Mouse (Mus musculus) adrenal gland (tissue): Measurements from ENCODE around the gene Myrf.

Experiments used
- intact Hi-C: fragments of 180-260 bp; cut with DNase I; formaldehyde crosslinking; loops from one replicate; pipeline ENCODE4 v1.15.1; 2025
- long read RNA-seq, 2 experiments: library from polyadenylated mRNA; unstranded; transcript quantifications; one replicate each; pipeline ENCODE4 v2.0.0; 2020; ENCODE audit warnings: borderline replicate concordance in 1 of 2; ENCODE audit not compliant: insufficient replicate concordance in 1 of 2

Myrf gene
- long read RNA-seq, experiment 1, partial matches to known transcripts: 0 of 1 reads
- long read RNA-seq, experiment 1, other reads (novel, unspliced or antisense): 1 of 1 reads
- long read RNA-seq, experiment 2: 0 reads

- intact Hi-C loops: no loop called here
These were observed at the start of gene Myrf for GRCm38 (mm10) chr19:10240654-10241305. TSS of gene Myrf (minus strand) at chr19:10240748.

GRCm38 (mm10) chr19:10289609-10290150 lies 49.1 kb upstream of the Myrf start:
- intact Hi-C loops: no loop called here

GRCm38 (mm10) chr19:10288125-10289040 lies 47.8 kb upstream of the Myrf start:
- intact Hi-C loops: no loop called here

GRCm38 (mm10) chr19:10286458-10286872 lies 45.9 kb upstream of the Myrf start:
- intact Hi-C loops: no loop called here

GRCm38 (mm10) chr19:10280771-10281540 lies 40.4 kb upstream of the Myrf start:
- intact Hi-C loops: no loop called here

- intact Hi-C loops: no loop called here
These were observed 39.1 kb upstream of the Myrf start for GRCm38 (mm10) chr19:10279668-10280067.

- intact Hi-C loops: no loop called here
These were observed 38.2 kb upstream of the Myrf start for GRCm38 (mm10) chr19:10278669-10279324.

- intact Hi-C loops: no loop called here
These were observed 37.2 kb upstream of the Myrf start for GRCm38 (mm10) chr19:10277759-10278158.

GRCm38 (mm10) chr19:10277331-10277730 lies 36.8 kb upstream of the Myrf start:
- intact Hi-C loops: no loop called here

GRCm38 (mm10) chr19:10276483-10277144 lies 36.1 kb upstream of the Myrf start:
- intact Hi-C loops: no loop called here

GRCm38 (mm10) chr19:10274056-10274455 lies 33.5 kb upstream of the Myrf start:
- intact Hi-C loops: no loop called here

GRCm38 (mm10) chr19:10272746-10273145 lies 32.2 kb upstream of the Myrf start:
- intact Hi-C loops: no loop called here

- intact Hi-C loops: no loop called here
These were observed 31.0 kb upstream of the Myrf start for GRCm38 (mm10) chr19:10271592-10271991.

GRCm38 (mm10) chr19:10270356-10270755 lies 29.8 kb upstream of the Myrf start:
- intact Hi-C loops: no loop called here

GRCm38 (mm10) chr19:10268851-10269250 lies 28.3 kb upstream of the Myrf start:
- intact Hi-C loops: no loop called here

- intact Hi-C loops: loop anchor here (2.0 kb wide), 1 partner anchor 37 kb away; the partner anchor contains the start of gene Dagla
These were observed 27.4 kb upstream of the Myrf start for GRCm38 (mm10) chr19:10267953-10268352.

- intact Hi-C loops: loop anchor here (2.0 kb wide), 1 partner anchor 38 kb away; the partner anchor contains the start of gene Dagla
These were observed 26.5 kb upstream of the Myrf start for GRCm38 (mm10) chr19:10267057-10267456.

GRCm38 (mm10) chr19:10266196-10266850 lies 25.8 kb upstream of the Myrf start:
- intact Hi-C loops: loop anchor here (2.0 kb wide), 1 partner anchor 38 kb away; the partner anchor contains the start of gene Dagla

- intact Hi-C loops: no loop called here
These were observed 20.8 kb upstream of the Myrf start for GRCm38 (mm10) chr19:10261369-10261768.
